Mouse (Mus musculus): ENCODE results near the gene Prpf4b.
"Not testable (repeated sequence)": the region's sequence is repeated elsewhere in the genome, so short reads cannot be mapped to it uniquely, and the experiment has no call there.

The Prpf4b gene

DNA sequence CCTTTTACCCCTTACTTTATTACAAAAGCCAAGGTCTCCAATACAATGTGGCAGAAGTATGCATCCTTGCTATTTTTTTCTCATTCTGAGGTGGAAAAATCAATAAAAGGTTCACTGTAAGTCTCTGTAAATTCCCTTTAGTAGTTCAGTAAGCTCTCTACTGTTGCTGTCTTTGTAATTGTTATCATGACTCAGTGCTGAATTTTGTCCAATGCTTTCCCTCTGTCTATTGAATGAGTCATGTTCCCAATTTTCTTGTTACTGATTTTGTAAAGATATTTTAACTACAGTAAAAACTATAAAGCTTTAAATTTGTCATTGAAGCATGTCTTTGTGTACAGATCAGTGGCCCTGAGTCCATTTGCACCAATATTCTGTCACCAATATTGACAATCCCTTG lies 67.3 kb downstream of the Prpf4b start:
- no peak for DNase-seq

DNA sequence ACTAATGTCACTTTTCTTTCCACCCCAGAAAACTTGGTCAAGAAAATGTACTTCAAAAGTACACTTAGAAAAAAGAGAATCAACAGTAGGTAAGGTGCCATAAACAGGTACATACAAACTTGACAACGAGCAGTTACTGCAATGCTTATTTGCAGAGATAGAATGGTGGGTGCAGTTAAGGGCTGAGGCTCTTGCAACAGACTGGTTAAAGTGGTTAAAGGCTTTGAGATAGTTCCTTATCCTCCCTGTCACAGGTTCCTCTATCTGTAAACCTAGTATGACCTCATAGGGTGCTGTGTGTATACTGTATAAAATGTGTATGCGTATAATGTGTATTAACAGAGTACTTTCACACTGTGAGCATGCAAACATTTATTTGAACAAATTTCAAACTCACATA lies 76.3 kb downstream of the Prpf4b start:
- not testable (repeated sequence) for DNase-seq
